Mouse (Mus musculus) hindbrain, embryonic 14.5 days (tissue): ENCODE results near the gene Defb25. TPM values are rescaled to one million over a fixed set of nuclear protein-coding genes. Genes with fewer than 3 reads are reported as not detected.

Source experiments
- ATAC-seq: fragments of 200-750 bp; cut with Nextera tagmentation; 2 replicates; pipeline ENCODE4 v1.8.0; 2017; ENCODE audit warnings: moderate number of reproducible peaks, mild to moderate bottlenecking, moderate TSS enrichment, moderate library complexity; ENCODE audit not compliant: low FRiP score
- DNase-seq: peaks from one replicate; pipeline ENCODE4 v3.0.0-alpha.2; 2015; ENCODE audit warnings: low spot score
- H3K27ac ChIP-seq: fragments of 300-500 bp; sonication (generic); 2 replicates; pipeline ENCODE4 v1.5.1; 2014; ENCODE audit warnings: mild to moderate bottlenecking, moderate library complexity
- H3K27me3 ChIP-seq: fragments of 300-500 bp; sonication (generic); 2 replicates; pipeline ENCODE4 v1.6.1; 2014; ENCODE audit warnings: mild to moderate bottlenecking, low read length, mixed read lengths; ENCODE audit not compliant: control insufficient read depth, insufficient read depth
- H3K36me3 ChIP-seq: fragments of 300-500 bp; sonication (generic); replicated peaks from 2 replicates; pipeline ENCODE4 v1.6.1; 2014; ENCODE audit not compliant: control insufficient read depth, insufficient read depth
- H3K4me1 ChIP-seq: fragments of 300-500 bp; sonication (generic); replicated peaks from 2 replicates; pipeline ENCODE4 v1.6.1; 2014; ENCODE audit warnings: antibody characterized with exemption, low read length, mixed read lengths; ENCODE audit not compliant: control insufficient read depth, insufficient read depth
- H3K4me2 ChIP-seq: fragments of 300-500 bp; sonication (generic); replicated peaks from 2 replicates; pipeline ENCODE4 v1.6.1; 2014; ENCODE audit warnings: mild to moderate bottlenecking, moderate library complexity
- H3K4me3 ChIP-seq: fragments of 300-500 bp; sonication (generic); replicated peaks from 2 replicates; pipeline ENCODE4 v1.5.1; 2014; ENCODE audit warnings: mild to moderate bottlenecking, low read length
- H3K9ac ChIP-seq: fragments of 300-500 bp; sonication (generic); 2 replicates; pipeline ENCODE4 v1.6.1; 2014
- H3K9me3 ChIP-seq: fragments of 300-500 bp; sonication (generic); 2 replicates; pipeline ENCODE4 v1.6.1; 2016; ENCODE audit warnings: low read length; ENCODE audit not compliant: control insufficient read depth
- WGBS: fragments of 180-500 bp; shearing (Covaris S2); extraction: QIAGEN DNeasy Blood & Tissue Kit; methylation state at CpG from one replicate; pipeline ENCODE4 v1.1.7; 2014; 5-methylcytosine and 5-hydroxymethylcytosine counted together
- polyA plus RNA-seq: library from polyadenylated mRNA; unstranded; fragments of >200 nt; fragmentation: Nextera tagmentation; extraction: Ambion mirVana; gene quantifications from 2 replicates; pipeline ENCODE4 v1.2.1, GENCODE M21; 2014

The Defb25 gene
- polyA plus RNA-seq, 1 experiment from 2014 or later, result not detected

GRCm38 (mm10) chr2:152617374-152617773, 5.5 kb downstream of the Defb25 start:
- Histone ChIP-seq H3K27me3 (no peaks in the 10 kb centered on the region), H3K36me3 (no peaks in the 10 kb centered on the region), H3K4me1 (no peaks in the 10 kb centered on the region), H3K9ac (no peak overlapping the region), H3K4me2 (no peak overlapping the region), H3K4me3 (no peak overlapping the region), H3K27ac (no peak overlapping the region), H3K9me3 (no peaks in the 10 kb centered on the region)
- DNase-seq, result no peak
- ATAC-seq, result no peak
- 58% methylated on average over 5 of the region's 5 CpGs for WGBS

DNA sequence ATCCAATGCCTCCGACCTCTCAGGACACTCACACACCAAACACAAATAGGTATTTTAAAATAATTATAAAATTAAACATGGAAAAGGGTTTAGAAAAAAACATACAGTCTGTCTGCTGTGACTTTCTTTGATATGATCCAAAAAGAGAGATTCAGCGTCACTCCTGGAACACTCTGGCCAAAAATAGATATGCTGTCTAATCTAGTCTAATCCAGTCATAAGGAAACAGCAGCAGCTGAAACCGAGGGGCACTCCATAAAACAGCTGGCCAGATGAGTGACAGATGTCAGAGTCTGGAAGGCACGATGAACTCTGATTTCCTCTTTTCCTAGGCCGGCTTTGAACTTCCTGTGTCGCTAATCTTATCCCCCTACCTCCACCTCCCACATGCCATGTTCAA, 6.4 kb downstream of the Defb25 start:
- no peaks in the 10 kb centered on the region for H3K9me3 ChIP-seq
- WGBS, result 81% methylated on average over 6 of the region's 6 CpGs
- H3K4me3 ChIP-seq, result no peak overlapping the region
- no peak for ATAC-seq
- no peaks in the 10 kb centered on the region for H3K4me1 ChIP-seq
- no peak overlapping the region for H3K27ac ChIP-seq
- no peaks in the 10 kb centered on the region for H3K27me3 ChIP-seq
- H3K4me2 ChIP-seq, result no peak overlapping the region
- no peak overlapping the region for H3K9ac ChIP-seq
- DNase-seq, result no peak
- H3K36me3 ChIP-seq, result no peaks in the 10 kb centered on the region

GRCm38 (mm10) chr2:152615563-152615962, 7.3 kb downstream of the Defb25 start:
- H3K9me3 ChIP-seq, result no peaks in the 10 kb centered on the region
- no peak overlapping the region for H3K9ac ChIP-seq
- H3K27ac ChIP-seq, result no peak overlapping the region
- no peak overlapping the region for H3K4me2 ChIP-seq
- H3K36me3 ChIP-seq, result no peaks in the 10 kb centered on the region
- no peaks in the 10 kb centered on the region for H3K4me1 ChIP-seq
- DNase-seq (peak; percentile 93), ATAC-seq (peak; percentile 40; the same call in 1 of the 2 replicates)
- no peak overlapping the region for H3K4me3 ChIP-seq
- 10% methylated on average over 7 of the region's 7 CpGs for WGBS
- no peaks in the 10 kb centered on the region for H3K27me3 ChIP-seq

GRCm38 (mm10) chr2:152612193-152612592, 10.7 kb downstream of the Defb25 start:
- ATAC-seq, result no peak
- no peaks in the 10 kb centered on the region for H3K27me3 ChIP-seq
- whole genome bisulfite sequencing, result 34% methylated on average over 7 of the region's 8 CpGs
- no peak overlapping the region for H3K4me3 ChIP-seq
- H3K4me1 ChIP-seq, result no peaks in the 10 kb centered on the region
- no peak overlapping the region for H3K27ac ChIP-seq
- no peak overlapping the region for H3K9ac ChIP-seq
- no peaks in the 10 kb centered on the region for H3K9me3 ChIP-seq
- H3K36me3 ChIP-seq, result no peaks in the 10 kb centered on the region
- no peak overlapping the region for H3K4me2 ChIP-seq
- no peak for DNase-seq

- Histone ChIP-seq H3K27ac (no peak overlapping the region), H3K9ac (no peak overlapping the region), H3K4me2 (no peak overlapping the region), H3K4me1 (no peaks in the 10 kb centered on the region), H3K9me3 (no peaks in the 10 kb centered on the region), H3K4me3 (no peak overlapping the region), H3K27me3 (no peaks in the 10 kb centered on the region), H3K36me3 (no peaks in the 10 kb centered on the region)
- DNase-seq, result no peak
- WGBS, result 83% methylated on average over 1 of the region's 1 CpGs
- ATAC-seq, result no peak
These were observed 14.1 kb downstream of the Defb25 start for GRCm38 (mm10) chr2:152608719-152609118.

- 72% methylated on average over 6 of the region's 6 CpGs for WGBS
- no peaks in the 10 kb centered on the region for H3K9me3 ChIP-seq
- H3K4me2 ChIP-seq, result no peak overlapping the region
- no peak overlapping the region for H3K27ac ChIP-seq
- ATAC-seq (no peak), DNase-seq (no peak)
- H3K36me3 ChIP-seq, result no peaks in the 10 kb centered on the region
- H3K4me1 ChIP-seq, result no peaks in the 10 kb centered on the region
- no peak overlapping the region for H3K9ac ChIP-seq
- no peaks in the 10 kb centered on the region for H3K27me3 ChIP-seq
- H3K4me3 ChIP-seq, result no peak overlapping the region
These were observed 15.1 kb downstream of the Defb25 start for GRCm38 (mm10) chr2:152607746-152608145.

DNA sequence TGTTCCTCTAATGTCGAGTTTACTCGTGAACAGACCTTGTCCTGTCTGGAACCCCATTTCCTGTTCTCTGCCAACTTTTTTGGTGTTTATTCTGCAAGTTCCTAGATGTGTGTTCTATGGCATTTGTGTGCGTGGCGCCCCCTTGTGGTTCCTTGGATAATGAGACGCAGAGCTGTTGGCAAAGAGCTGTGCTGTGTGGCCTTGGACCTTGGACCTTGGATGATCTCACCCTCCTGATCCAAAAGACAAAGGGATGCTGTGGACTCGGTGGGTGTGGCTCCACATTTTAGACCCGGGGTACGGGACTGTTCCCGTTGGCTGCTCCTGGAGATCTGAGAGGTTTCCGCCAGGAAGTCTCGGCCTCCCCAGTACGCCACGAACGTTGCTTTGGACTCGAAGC, 18.8 kb downstream of the Defb25 start, which contains the start of gene Defb36:
Defb36 (plus strand) TSS at position 271 of the 400 bp plus-strand sequence.
- WGBS, result 86% methylated on average over 15 of the region's 15 CpGs
- DNase-seq, result no peak

GRCm38 (mm10) chr2:152601275-152601960, 21.4 kb downstream of the Defb25 start:
- 74% methylated on average over 4 of the region's 4 CpGs for WGBS
- H3K36me3 ChIP-seq, result no peaks in the 10 kb centered on the region

More for the DNA sequence above, 18.8 kb downstream of the Defb25 start, which contains the start of gene Defb36:
- Histone ChIP-seq H3K4me3 (no peak within 1 kb of the TSS), H3K27me3 (no peaks in the 10 kb centered on the region), H3K9me3 (no peaks in the 10 kb centered on the region), H3K4me1 (no peaks in the 10 kb centered on the region), H3K27ac (no peak within 1 kb of the TSS), H3K36me3 (no peaks in the 10 kb centered on the region), H3K4me2 (no peak within 1 kb of the TSS), H3K9ac (no peak within 1 kb of the TSS)
- ATAC-seq, result no peak

GRCm38 (mm10) chr2:152600076-152600475, 22.8 kb downstream of the Defb25 start:
- no peak overlapping the region for H3K4me3 ChIP-seq
- no peak overlapping the region for H3K4me2 ChIP-seq
- ATAC-seq, result no peak
- H3K36me3 ChIP-seq, result no peaks in the 10 kb centered on the region
- no peaks in the 10 kb centered on the region for H3K27me3 ChIP-seq
- no peak overlapping the region for H3K27ac ChIP-seq
- no peaks in the 10 kb centered on the region for H3K9me3 ChIP-seq
- no peak for DNase-seq
- WGBS, result 76% methylated on average over 6 of the region's 6 CpGs
- no peaks in the 10 kb centered on the region for H3K4me1 ChIP-seq
- H3K9ac ChIP-seq, result no peak overlapping the region

More at GRCm38 (mm10) chr2:152601275-152601960, 21.4 kb downstream of the Defb25 start:
- Histone ChIP-seq H3K27me3 (no peaks in the 10 kb centered on the region), H3K9ac (no peak overlapping the region), H3K4me1 (no peaks in the 10 kb centered on the region), H3K4me3 (no peak overlapping the region), H3K27ac (no peak overlapping the region), H3K9me3 (no peaks in the 10 kb centered on the region), H3K4me2 (no peak overlapping the region)
- DNase-seq (no peak), ATAC-seq (no peak)
